Mouse (Mus musculus) cortical plate, adult 2 months (tissue): ENCODE results near the gene Arl6ip5.

Source experiments
- CTCF ChIP-seq: fragments of 200-500 bp; IDR thresholded peaks from 2 replicates; pipeline ENCODE4 v1.5.1; 2011; ENCODE audit warnings: mild to moderate bottlenecking, control low read depth, low read length; ENCODE audit not compliant: insufficient read depth; ENCODE audit errors: extremely low read depth
- POLR2A ChIP-seq: fragments of 200-500 bp; IDR thresholded peaks from 2 replicates; pipeline ENCODE4 v1.6.1; 2011; ENCODE audit warnings: mild to moderate bottlenecking, low read length, control low read depth; ENCODE audit not compliant: insufficient read depth; ENCODE audit errors: extremely low read depth

- TF ChIP-seq CTCF (no peak), POLR2A (peak; percentile 91)
Observed at GRCm38 (mm10) chr6:97178491-97179366, 31.8 kb upstream of the Arl6ip5 start, which contains the start of gene Tmf1.
